Mouse (Mus musculus) neural tube, embryonic 11.5 days (tissue): ENCODE measurements around the gene Sept11. TPM values are rescaled to one million over a fixed set of nuclear protein-coding genes. Genes with fewer than 3 reads are reported as not detected.

Experiments used
- ATAC-seq: fragments of 200-750 bp; cut with Nextera tagmentation; 2 replicates; pipeline ENCODE4 v1.8.0; 2017; ENCODE audit warnings: moderate number of reproducible peaks, mild to moderate bottlenecking, moderate TSS enrichment, moderate library complexity; ENCODE audit not compliant: insufficient read depth, low FRiP score, low TSS enrichment
- DNase-seq: peaks from one replicate; pipeline ENCODE4 v3.0.0-alpha.2; 2015; ENCODE audit warnings: low spot score
- H3K27ac ChIP-seq: fragments of 300-500 bp; sonication (generic); 2 replicates; pipeline ENCODE4 v1.5.1; 2014; ENCODE audit warnings: low read depth, mild to moderate bottlenecking, low read length
- H3K27me3 ChIP-seq: fragments of 300-500 bp; sonication (generic); 2 replicates; pipeline ENCODE4 v1.6.1; 2014; ENCODE audit warnings: mild to moderate bottlenecking, low read length, mixed read lengths; ENCODE audit not compliant: control insufficient read depth, insufficient read depth
- H3K36me3 ChIP-seq: fragments of 300-500 bp; sonication (generic); 2 replicates; pipeline ENCODE4 v1.6.1; 2014; ENCODE audit warnings: mild to moderate bottlenecking, low read length, moderate library complexity, mixed read lengths; ENCODE audit not compliant: control insufficient read depth, insufficient read depth
- H3K4me1 ChIP-seq: fragments of 300-500 bp; sonication (generic); 2 replicates; pipeline ENCODE4 v1.6.1; 2014; ENCODE audit warnings: low read length, mixed read lengths; ENCODE audit not compliant: control insufficient read depth, insufficient read depth
- H3K4me2 ChIP-seq: fragments of 300-500 bp; sonication (generic); 2 replicates; pipeline ENCODE4 v1.6.1; 2014; ENCODE audit warnings: low read depth, mild to moderate bottlenecking, moderate library complexity
- H3K4me3 ChIP-seq: fragments of 300-500 bp; sonication (generic); 2 replicates; pipeline ENCODE4 v1.5.1; 2014; ENCODE audit warnings: low read depth, low read length
- H3K9ac ChIP-seq: fragments of 300-500 bp; sonication (generic); 2 replicates; pipeline ENCODE4 v1.6.1; 2014; ENCODE audit warnings: mild to moderate bottlenecking, low read length
- H3K9me3 ChIP-seq: fragments of 300-500 bp; sonication (generic); 2 replicates; pipeline ENCODE4 v1.6.1; 2016; ENCODE audit warnings: low read length; ENCODE audit not compliant: control insufficient read depth
- WGBS: fragments of 180-500 bp; shearing (Covaris S2); extraction: QIAGEN DNeasy Blood & Tissue Kit; methylation state at CpG from one replicate; pipeline ENCODE4 v1.1.7; 2014; 5-methylcytosine and 5-hydroxymethylcytosine counted together
- polyA plus RNA-seq: library from polyadenylated mRNA; unstranded; fragments of >200 nt; fragmentation: Nextera tagmentation; extraction: Ambion mirVana; gene quantifications from 2 replicates; pipeline ENCODE4 v1.2.1, GENCODE M21; 2014

Sept11 gene
- polyA plus RNA-seq, 1 experiment from 2014 or later, result 276 TPM

DNA sequence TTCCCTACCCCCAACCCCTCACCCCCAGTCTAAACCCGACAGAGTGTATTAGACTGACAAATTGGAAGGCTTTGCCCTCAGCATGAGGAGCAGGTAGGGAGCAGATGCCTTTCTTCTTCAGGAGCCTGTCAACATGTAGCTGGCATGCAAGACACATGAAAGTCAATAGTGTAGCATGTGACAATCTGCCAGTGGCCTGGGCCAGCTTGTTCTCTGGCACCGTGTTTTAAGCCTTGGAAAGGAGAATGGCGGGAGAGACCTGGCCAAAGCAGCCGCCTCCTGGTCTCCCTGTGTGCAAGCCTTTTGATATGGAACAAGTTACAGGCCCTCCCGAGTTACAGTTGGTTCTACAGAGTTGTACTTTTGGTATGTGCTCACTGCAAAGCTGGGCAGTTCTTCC, 47.5 kb downstream of the Sept11 start:
- Histone ChIP-seq H3K36me3 (peaks cover 4% of the 10 kb centered on the region; the same call in 1 of the 2 replicates), H3K4me3 (no peak overlapping the region), H3K27me3 (no peaks in the 10 kb centered on the region), H3K4me1 (peaks cover 10% of the 10 kb centered on the region), H3K4me2 (no peak overlapping the region), H3K9me3 (no peaks in the 10 kb centered on the region), H3K9ac (no peak overlapping the region), H3K27ac (no peak overlapping the region)
- WGBS, result 91% methylated on average over 5 of the region's 5 CpGs
- DNase-seq (no peak), ATAC-seq (no peak)

DNA sequence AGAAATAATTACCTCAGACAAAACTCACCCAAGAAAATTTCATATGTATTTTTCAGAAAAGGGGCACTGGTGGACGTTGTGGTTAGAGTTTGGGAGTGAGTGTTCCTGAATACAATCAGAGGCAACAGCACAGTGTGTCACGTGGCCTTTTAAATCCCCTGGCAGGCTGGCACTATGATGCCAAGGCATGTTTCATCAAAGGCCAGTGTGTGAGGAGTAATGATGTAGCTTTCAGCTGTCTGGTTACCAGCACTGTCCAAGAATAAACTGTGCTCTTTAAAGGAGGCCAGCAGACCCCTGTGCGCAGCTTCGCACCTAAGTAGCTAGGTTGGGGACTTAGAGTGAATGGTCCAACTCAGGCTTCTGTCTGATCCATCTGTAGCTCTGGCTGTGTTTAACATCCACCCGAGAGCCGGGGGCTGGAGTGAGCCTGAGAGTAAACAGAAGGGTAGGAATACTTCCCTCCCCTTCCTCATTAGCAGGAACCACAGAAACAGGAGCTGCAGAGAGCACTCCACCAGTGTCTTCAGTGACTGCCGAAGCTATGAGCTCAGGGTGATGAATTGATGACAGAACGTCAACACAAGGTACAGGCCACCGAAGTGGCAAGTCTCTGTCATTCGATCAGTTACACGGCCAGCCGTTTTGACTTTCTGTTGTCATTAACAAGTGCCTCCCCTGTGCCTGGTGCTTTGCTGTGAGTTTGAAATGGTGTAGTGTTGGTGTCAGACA, 50.3 kb downstream of the Sept11 start:
- ATAC-seq, result no peak
- Histone ChIP-seq H3K9ac (no peak overlapping the region), H3K27ac (no peak overlapping the region), H3K36me3 (peaks cover 4% of the 10 kb centered on the region; the same call in 1 of the 2 replicates), H3K4me1 (peaks cover 10% of the 10 kb centered on the region), H3K4me2 (no peak overlapping the region), H3K4me3 (no peak overlapping the region), H3K27me3 (no peaks in the 10 kb centered on the region), H3K9me3 (no peaks in the 10 kb centered on the region)
- 61% methylated on average over 12 of the region's 12 CpGs for WGBS
- DNase-seq, result no peak

GRCm38 (mm10) chr5:93144874-93145273, 51.6 kb downstream of the Sept11 start:
- H3K4me2 ChIP-seq, result no peak overlapping the region
- no peak overlapping the region for H3K4me3 ChIP-seq
- ATAC-seq, result no peak
- no peaks in the 10 kb centered on the region for H3K9me3 ChIP-seq
- peak overlapping the region; percentile 27; the same call in 1 of the 2 replicates for H3K27ac ChIP-seq
- peaks cover 4% of the 10 kb centered on the region; the same call in 1 of the 2 replicates for H3K36me3 ChIP-seq
- H3K9ac ChIP-seq, result no peak overlapping the region
- no peak for DNase-seq
- H3K27me3 ChIP-seq, result no peaks in the 10 kb centered on the region
- WGBS, result 20% methylated on average over 5 of the region's 5 CpGs
- H3K4me1 ChIP-seq, result peaks cover 10% of the 10 kb centered on the region

- ATAC-seq (no peak), DNase-seq (no peak)
- 67% methylated on average over 6 of the region's 6 CpGs for WGBS
- H3K9me3 ChIP-seq, result no peaks in the 10 kb centered on the region
- peaks cover 4% of the 10 kb centered on the region; the same call in 1 of the 2 replicates for H3K36me3 ChIP-seq
- H3K9ac ChIP-seq, result no peak overlapping the region
- no peak overlapping the region for H3K4me3 ChIP-seq
- H3K4me2 ChIP-seq, result no peak overlapping the region
- H3K4me1 ChIP-seq, result peaks cover 10% of the 10 kb centered on the region
- no peak overlapping the region for H3K27ac ChIP-seq
- H3K27me3 ChIP-seq, result no peaks in the 10 kb centered on the region
Observed at GRCm38 (mm10) chr5:93145504-93145903, 52.3 kb downstream of the Sept11 start.

GRCm38 (mm10) chr5:93149969-93150777, 56.9 kb downstream of the Sept11 start:
- Histone ChIP-seq H3K4me2 (no peak overlapping the region), H3K36me3 (no peaks in the 10 kb centered on the region; the same call in 1 of the 2 replicates), H3K4me3 (no peak overlapping the region), H3K4me1 (peaks cover 8% of the 10 kb centered on the region), H3K27ac (no peak overlapping the region), H3K9ac (no peak overlapping the region), H3K27me3 (no peaks in the 10 kb centered on the region), H3K9me3 (no peaks in the 10 kb centered on the region)
- WGBS, result 83% methylated on average over 12 of the region's 12 CpGs
- DNase-seq (no peak), ATAC-seq (no peak)

- H3K9me3 ChIP-seq, result no peaks in the 10 kb centered on the region
- ATAC-seq, result no peak
- H3K27me3 ChIP-seq, result no peaks in the 10 kb centered on the region
- H3K27ac ChIP-seq, result no peak overlapping the region
- peaks cover 6% of the 10 kb centered on the region; the same call in 1 of the 2 replicates for H3K4me1 ChIP-seq
- H3K4me3 ChIP-seq, result no peak overlapping the region
- peaks cover 7% of the 10 kb centered on the region for H3K36me3 ChIP-seq
- no peak overlapping the region for H3K9ac ChIP-seq
- WGBS, result 83% methylated on average over 6 of the region's 6 CpGs
- no peak for DNase-seq
- no peak overlapping the region for H3K4me2 ChIP-seq
Observed at GRCm38 (mm10) chr5:93151985-93152384, 58.7 kb downstream of the Sept11 start.

- Histone ChIP-seq H3K4me2 (no peak overlapping the region), H3K9me3 (no peaks in the 10 kb centered on the region), H3K27ac (no peak overlapping the region), H3K36me3 (peaks cover 11% of the 10 kb centered on the region), H3K27me3 (no peaks in the 10 kb centered on the region), H3K4me1 (peaks cover 6% of the 10 kb centered on the region; the same call in 1 of the 2 replicates), H3K9ac (no peak overlapping the region), H3K4me3 (no peak overlapping the region)
- no peak for ATAC-seq
- DNase-seq, result no peak
- 97% methylated on average over 4 of the region's 4 CpGs for WGBS
Observed at GRCm38 (mm10) chr5:93152451-93152850, 59.2 kb downstream of the Sept11 start.

DNA sequence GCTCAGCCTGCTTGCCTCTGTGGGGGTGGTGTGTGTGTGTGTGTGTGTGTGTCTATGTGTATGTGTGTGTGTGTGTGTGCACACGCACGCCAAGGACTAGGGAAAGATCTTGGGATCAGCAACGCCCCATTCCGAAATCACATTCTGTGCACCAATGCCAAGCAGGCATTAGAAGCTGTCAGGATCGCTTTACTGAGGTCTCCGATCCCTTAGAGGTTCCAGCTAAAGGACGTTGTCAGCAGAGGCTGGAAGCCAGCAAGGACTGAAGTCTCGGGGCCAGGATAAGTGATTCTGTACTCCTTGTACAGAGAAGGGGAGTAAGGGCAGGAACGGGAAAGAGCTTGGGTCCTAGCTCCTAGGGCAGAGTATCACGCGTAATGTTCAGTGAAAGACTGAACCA, 61.2 kb downstream of the Sept11 start:
- WGBS, result 90% methylated on average over 11 of the region's 11 CpGs
- Histone ChIP-seq H3K4me1 (peaks cover 6% of the 10 kb centered on the region; the same call in 1 of the 2 replicates), H3K9me3 (no peaks in the 10 kb centered on the region), H3K36me3 (peaks cover 14% of the 10 kb centered on the region), H3K27ac (no peak overlapping the region), H3K9ac (no peak overlapping the region), H3K27me3 (no peaks in the 10 kb centered on the region), H3K4me2 (no peak overlapping the region), H3K4me3 (no peak overlapping the region)
- DNase-seq, result no peak
- ATAC-seq, result no peak
